Mouse (Mus musculus): ENCODE data around the gene Nkain4. TPM values are rescaled to one million over a fixed set of nuclear protein-coding genes. Genes with fewer than 3 reads are reported as not detected.

Gene Nkain4
- polyA plus RNA-seq, 1 experiment = 3.7 TPM

GRCm38 (mm10) chr2:180893537-180894028 lies 60.9 kb downstream of the Nkain4 start:
- Histone ChIP-seq H3K4me1 (ENCODE audit: control insufficient read depth, insufficient read depth, low read length) (peaks cover 38% of the 10 kb centered on the region), H3K27me3 (ENCODE audit: control insufficient read depth, insufficient read depth, low read length) (no peaks in the 10 kb centered on the region; the same call in 1 of the 2 replicates), H3K27ac (ENCODE audit: control insufficient read depth, insufficient read depth, low read depth, low read length) (no peak overlapping the region), H3K4me3 (ENCODE audit: control insufficient read depth, low read depth, low read length) (peak overlapping the region; percentile 73), H3K36me3 (ENCODE audit: control insufficient read depth, insufficient read depth, low read length) (no peaks in the 10 kb centered on the region)
- TF ChIP-seq CTCF (IDR thresholded peaks at IDR 0.05; ENCODE audit: control insufficient read depth, insufficient read depth, insufficient replicate concordance, low read depth, low read length) (no peak), POLR2A (IDR thresholded peaks at IDR 0.05; ENCODE audit: control insufficient read depth, low read depth, low read length) (no peak)

- Histone ChIP-seq H3K36me3 (ENCODE audit: control insufficient read depth, insufficient read depth, low read length) (no peaks in the 10 kb centered on the region), H3K4me3 (ENCODE audit: control insufficient read depth, low read depth, low read length) (peak overlapping the region; percentile 73), H3K4me1 (ENCODE audit: control insufficient read depth, insufficient read depth, low read length) (peaks cover 38% of the 10 kb centered on the region), H3K27ac (ENCODE audit: control insufficient read depth, insufficient read depth, low read depth, low read length) (0 out of 2 replicates have a peak overlapping the region, but pooled peaks have one; percentile 25), H3K27me3 (ENCODE audit: control insufficient read depth, insufficient read depth, low read length) (no peaks in the 10 kb centered on the region; the same call in 1 of the 2 replicates)
- TF ChIP-seq CTCF (IDR thresholded peaks at IDR 0.05; ENCODE audit: control insufficient read depth, insufficient read depth, insufficient replicate concordance, low read depth, low read length) (no peak), POLR2A (IDR thresholded peaks at IDR 0.05; ENCODE audit: control insufficient read depth, low read depth, low read length) (peak; percentile 30; the same call in 1 of the 2 replicates)
These were observed 61.5 kb downstream of the Nkain4 start for GRCm38 (mm10) chr2:180892841-180893521.

DNA sequence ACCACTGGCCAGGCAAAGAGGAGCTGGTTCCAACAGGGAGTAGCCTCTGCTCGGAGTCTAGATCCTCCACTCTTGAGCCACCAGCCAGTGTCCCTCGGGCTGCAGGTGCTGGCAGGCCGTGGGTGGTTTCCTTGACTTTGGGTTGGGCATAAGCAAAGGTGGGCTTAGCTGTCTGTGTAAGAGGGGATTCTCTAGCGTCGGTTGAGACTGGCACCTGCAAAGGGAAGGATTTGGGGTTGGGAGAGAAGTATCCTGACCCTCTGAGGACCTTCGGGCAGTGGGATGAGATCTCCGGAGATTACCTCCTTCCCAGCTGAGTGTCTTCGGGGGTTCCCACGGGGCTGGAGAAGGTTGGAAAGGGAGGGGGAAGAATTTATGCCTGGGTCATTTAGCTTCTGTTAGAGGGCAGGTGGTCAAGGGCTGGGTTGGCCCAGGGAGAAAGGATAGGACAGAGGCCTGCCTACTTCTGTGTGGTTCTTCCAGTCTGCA lies 62.6 kb downstream of the Nkain4 start:
- Histone ChIP-seq H3K27me3 (ENCODE audit: control insufficient read depth, insufficient read depth, low read length) (no peaks in the 10 kb centered on the region; the same call in 1 of the 2 replicates), H3K36me3 (ENCODE audit: control insufficient read depth, insufficient read depth, low read length) (no peaks in the 10 kb centered on the region), H3K4me1 (ENCODE audit: control insufficient read depth, insufficient read depth, low read length) (peaks cover 38% of the 10 kb centered on the region), H3K4me3 (ENCODE audit: control insufficient read depth, low read depth, low read length) (no peak overlapping the region), H3K27ac (ENCODE audit: control insufficient read depth, insufficient read depth, low read depth, low read length) (no peak overlapping the region)
- TF ChIP-seq POLR2A (IDR thresholded peaks at IDR 0.05; ENCODE audit: control insufficient read depth, low read depth, low read length) = no peak
- no peak for TF ChIP-seq CTCF (IDR thresholded peaks at IDR 0.05; ENCODE audit: control insufficient read depth, insufficient read depth, insufficient replicate concordance, low read depth, low read length)

- Histone ChIP-seq H3K4me3 (ENCODE audit: control insufficient read depth, low read depth, low read length) (no peak overlapping the region), H3K4me1 (ENCODE audit: control insufficient read depth, insufficient read depth, low read length) (peaks cover 38% of the 10 kb centered on the region), H3K27ac (ENCODE audit: control insufficient read depth, insufficient read depth, low read depth, low read length) (no peak overlapping the region), H3K27me3 (ENCODE audit: control insufficient read depth, insufficient read depth, low read length) (no peaks in the 10 kb centered on the region; the same call in 1 of the 2 replicates), H3K36me3 (ENCODE audit: control insufficient read depth, insufficient read depth, low read length) (no peaks in the 10 kb centered on the region)
- TF ChIP-seq CTCF (IDR thresholded peaks at IDR 0.05; ENCODE audit: control insufficient read depth, insufficient read depth, insufficient replicate concordance, low read depth, low read length) (no peak), POLR2A (IDR thresholded peaks at IDR 0.05; ENCODE audit: control insufficient read depth, low read depth, low read length) (no peak)
These were observed 63.2 kb downstream of the Nkain4 start for GRCm38 (mm10) chr2:180891075-180891834.

DNA sequence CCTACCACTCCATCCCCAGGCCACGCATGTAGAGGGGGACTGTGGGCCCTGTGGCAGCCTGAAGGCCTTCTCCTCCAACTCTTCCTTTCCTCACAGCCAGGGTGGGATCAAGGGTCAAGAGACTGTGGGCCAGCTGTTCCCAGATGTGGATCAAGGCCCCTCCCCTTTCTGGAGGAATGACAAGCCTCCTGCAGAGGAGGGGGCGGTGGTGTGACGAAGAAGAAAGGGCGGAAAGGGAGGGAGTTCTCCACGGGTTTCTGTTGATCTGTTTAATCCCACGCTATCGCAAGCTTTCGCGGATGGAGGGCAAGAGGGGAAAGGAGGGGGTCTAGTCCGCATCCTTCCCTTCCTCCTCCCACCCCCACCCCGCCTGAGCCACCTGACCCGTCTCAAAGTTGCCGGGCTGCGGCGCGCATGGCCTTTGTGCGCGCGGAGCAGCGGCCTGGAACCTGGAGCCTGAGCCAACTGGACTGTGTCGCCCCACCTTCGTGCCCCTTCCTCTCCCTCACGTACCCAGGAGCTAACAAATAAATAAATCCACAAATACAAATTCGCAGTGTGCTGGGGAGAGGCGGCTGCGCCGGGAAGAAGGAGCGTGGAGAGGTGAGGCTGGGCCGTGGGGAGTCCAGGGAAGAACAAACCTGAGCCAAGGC lies 64.0 kb downstream of the Nkain4 start:
- TF ChIP-seq POLR2A (IDR thresholded peaks at IDR 0.05; ENCODE audit: control insufficient read depth, low read depth, low read length) (no peak), CTCF (IDR thresholded peaks at IDR 0.05; ENCODE audit: control insufficient read depth, insufficient read depth, insufficient replicate concordance, low read depth, low read length) (no peak)
- Histone ChIP-seq H3K27ac (ENCODE audit: control insufficient read depth, insufficient read depth, low read depth, low read length) (no peak overlapping the region), H3K4me1 (ENCODE audit: control insufficient read depth, insufficient read depth, low read length) (peaks cover 38% of the 10 kb centered on the region), H3K27me3 (ENCODE audit: control insufficient read depth, insufficient read depth, low read length) (no peaks in the 10 kb centered on the region; the same call in 1 of the 2 replicates), H3K4me3 (ENCODE audit: control insufficient read depth, low read depth, low read length) (no peak overlapping the region), H3K36me3 (ENCODE audit: control insufficient read depth, insufficient read depth, low read length) (no peaks in the 10 kb centered on the region)

GRCm38 (mm10) chr2:180889921-180890280 lies 64.6 kb downstream of the Nkain4 start:
- H3K27me3 ChIP-seq (ENCODE audit: control insufficient read depth, insufficient read depth, low read length) = no peaks in the 10 kb centered on the region; the same call in 1 of the 2 replicates
- H3K4me3 ChIP-seq (ENCODE audit: control insufficient read depth, low read depth, low read length) = no peak overlapping the region
- TF ChIP-seq CTCF (IDR thresholded peaks at IDR 0.05; ENCODE audit: control insufficient read depth, insufficient read depth, insufficient replicate concordance, low read depth, low read length) (no peak), POLR2A (IDR thresholded peaks at IDR 0.05; ENCODE audit: control insufficient read depth, low read depth, low read length) (no peak)
- H3K27ac ChIP-seq (ENCODE audit: control insufficient read depth, insufficient read depth, low read depth, low read length) = no peak overlapping the region
- H3K36me3 ChIP-seq (ENCODE audit: control insufficient read depth, insufficient read depth, low read length) = no peaks in the 10 kb centered on the region
- H3K4me1 ChIP-seq (ENCODE audit: control insufficient read depth, insufficient read depth, low read length) = peaks cover 38% of the 10 kb centered on the region

Data from testis, adult 2 months (tissue).